Mouse (Mus musculus) CD4-positive helper T cell, adult 2 months (primary cell): ENCODE data around the gene Coq10b.

Source experiments
- DNase-seq: peaks from one replicate; pipeline ENCODE4 v3.0.0-alpha.2; 2012; ENCODE audit warnings: low read depth, missing footprints, low spot score

Gene Coq10b

DNA sequence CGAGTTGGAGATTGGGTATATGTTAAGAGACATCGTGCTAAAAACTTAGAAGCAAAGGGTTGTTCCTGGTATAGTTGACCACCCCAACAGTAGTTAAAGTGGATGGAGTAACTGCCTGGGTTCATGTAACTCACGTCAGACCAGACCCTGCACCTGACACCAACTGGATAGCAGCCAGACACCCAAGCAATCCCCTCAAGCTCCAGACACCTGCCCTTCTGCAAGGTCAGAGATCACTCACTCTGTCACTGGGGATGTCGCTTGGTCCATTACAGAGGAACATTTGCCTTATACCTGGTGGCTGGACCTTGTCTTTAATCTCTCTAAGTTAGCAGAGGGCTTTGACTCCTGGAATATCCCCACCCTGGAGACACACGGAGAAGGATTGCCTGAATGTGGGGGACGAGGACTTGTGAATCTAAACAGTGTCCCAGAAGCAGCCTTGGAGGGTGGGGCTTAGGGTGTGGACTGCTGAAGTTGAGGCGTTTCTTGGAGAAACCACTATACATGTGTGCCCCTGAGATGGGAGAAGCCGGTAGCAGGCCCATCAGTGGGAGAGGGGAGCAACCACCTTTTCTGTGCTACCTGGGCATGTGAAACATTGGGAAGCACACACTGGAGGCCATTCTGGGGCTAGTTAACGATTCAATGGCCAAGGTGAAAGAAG is 54.5 kb downstream of the Coq10b start:
- DNase-seq: no peak

DNA sequence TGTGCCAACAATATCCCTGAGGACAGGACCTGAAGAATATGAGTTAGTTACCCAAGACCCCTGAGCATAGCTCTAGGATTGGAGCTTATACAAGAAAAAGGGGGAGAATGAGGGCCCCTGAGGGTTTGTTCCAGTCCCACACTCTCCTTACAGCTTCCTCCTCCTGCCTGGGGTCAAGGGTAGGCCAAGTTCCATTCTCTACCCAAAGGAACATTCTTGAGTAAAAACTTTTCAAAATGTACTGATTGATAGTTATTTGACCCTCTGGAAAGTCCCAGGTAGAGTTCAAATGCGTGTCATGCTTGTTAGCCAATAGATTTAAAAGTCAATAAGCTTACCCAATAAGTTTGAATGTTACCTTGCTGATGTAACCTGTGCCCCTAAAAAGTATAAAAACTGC is 55.1 kb downstream of the Coq10b start:
- DNase-seq: no peak

DNA sequence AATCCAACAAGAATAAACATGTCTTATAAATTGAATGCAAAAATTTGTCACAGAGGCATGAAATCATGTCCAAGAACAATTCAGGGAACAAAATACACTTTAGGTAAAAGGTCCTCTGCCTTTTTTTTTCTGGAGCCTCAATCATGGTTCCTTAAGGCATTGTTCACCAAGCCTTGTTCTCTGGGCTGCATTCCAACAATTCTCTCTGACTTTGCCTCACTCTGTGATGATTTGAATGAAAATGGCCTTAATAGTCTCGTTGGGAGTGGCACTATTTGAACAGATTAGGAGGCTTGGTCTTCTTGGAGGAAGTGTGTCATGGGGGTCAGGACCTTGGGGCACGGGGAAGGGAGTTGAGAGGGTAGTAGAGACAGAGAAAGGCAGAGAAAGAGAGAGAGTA is 55.9 kb downstream of the Coq10b start:
- DNase-seq: no peak

DNA sequence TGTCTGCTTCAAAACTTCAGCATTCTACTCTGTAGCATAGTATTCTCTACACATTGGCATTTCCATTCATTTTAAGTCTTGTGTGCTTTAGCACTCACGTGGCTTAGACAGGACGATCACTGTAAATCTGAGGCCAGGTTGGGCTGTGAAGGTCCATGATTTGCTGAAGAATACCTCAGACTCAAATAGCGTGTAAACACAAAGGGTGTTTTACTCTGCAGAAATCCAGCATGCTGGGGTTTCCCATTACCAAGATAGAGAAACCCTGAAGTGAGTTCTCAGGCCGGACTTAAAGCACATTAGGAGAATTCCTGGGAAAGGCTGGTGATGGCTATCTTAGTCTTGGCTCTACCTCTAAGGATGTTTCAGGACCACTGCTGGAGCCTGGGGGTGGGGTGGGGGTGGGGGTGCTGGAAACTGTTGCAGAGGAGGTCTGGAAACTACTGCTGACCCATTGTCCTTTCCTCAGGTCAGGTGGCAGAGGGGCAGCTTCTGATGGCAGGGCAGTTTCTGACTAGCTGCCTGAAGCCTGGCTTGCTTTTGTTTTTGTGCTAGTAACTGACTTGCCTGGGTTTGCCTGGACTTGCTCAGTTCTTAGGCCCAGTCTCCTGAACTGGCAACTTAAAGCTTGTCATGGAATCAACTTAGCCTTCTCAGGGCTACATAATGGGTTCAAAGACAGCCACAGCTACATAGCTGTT is 56.6 kb downstream of the Coq10b start:
- no peak for DNase-seq
